Mouse (Mus musculus) testis, adult 2 months (tissue): ENCODE data around the gene Rpl39.

Experiments
- CTCF ChIP-seq: fragments of 200-500 bp; IDR thresholded peaks from 2 replicates; pipeline ENCODE4 v1.5.1; 2012; ENCODE audit warnings: low read depth, mild to moderate bottlenecking, inconsistent platforms, low read length, moderate library complexity; ENCODE audit not compliant: control insufficient read depth, insufficient read depth, insufficient replicate concordance
- POLR2A ChIP-seq: fragments of 200-500 bp; IDR thresholded peaks from 2 replicates; pipeline ENCODE4 v1.6.1; 2012; ENCODE audit warnings: low read depth, mild to moderate bottlenecking, inconsistent platforms, low read length, moderate library complexity; ENCODE audit not compliant: control insufficient read depth

- no peak for TF ChIP-seq CTCF
- no peak for TF ChIP-seq POLR2A
Measured at GRCm38 (mm10) chrX:37103826-37104225, 18.6 kb upstream of the Rpl39 start.
